Mouse (Mus musculus): ENCODE measurements around the gene Eme1. TPM values are rescaled to one million over a fixed set of nuclear protein-coding genes. Genes with fewer than 3 reads are reported as not detected.
A peak's percentile ranks its signal among the peaks of the same experiment; 100 is the strongest.

Eme1 gene
- polyA plus RNA-seq, 1 experiment from 2014 or later = 25.0 TPM

DNA sequence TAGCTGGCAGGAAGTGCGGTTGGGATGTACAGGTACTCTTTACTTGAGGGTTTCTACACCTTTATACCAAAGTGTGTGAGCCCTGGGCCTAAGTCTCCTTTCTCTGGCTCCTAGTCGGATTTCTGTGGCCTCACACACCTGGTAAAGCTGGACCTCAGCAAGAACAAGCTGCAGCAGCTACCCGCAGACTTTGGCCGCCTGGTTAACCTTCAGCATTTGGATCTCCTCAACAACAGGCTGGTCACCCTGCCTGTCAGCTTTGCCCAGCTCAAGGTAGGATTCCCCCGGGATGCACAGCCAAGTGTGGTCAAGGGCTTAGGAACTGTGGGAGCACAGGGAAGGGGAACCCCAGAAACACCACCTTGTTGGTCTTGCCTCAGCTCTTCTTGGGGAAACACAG is 19.3 kb downstream of the Eme1 start:
- peaks cover 82% of the 10 kb centered on the region for H3K36me3 ChIP-seq
- no peak overlapping the region for H3K27ac ChIP-seq
- no peak overlapping the region for H3K9ac ChIP-seq
- WGBS (ENCODE audit: insufficient replicate concordance) = 78% methylated on average over 5 of the region's 5 CpGs
- H3K4me3 ChIP-seq = no peak overlapping the region
- no peaks in the 10 kb centered on the region for H3K27me3 ChIP-seq (replicated peaks)
- no peaks in the 10 kb centered on the region for H3K9me3 ChIP-seq (replicated peaks)
- H3K4me2 ChIP-seq = no peak overlapping the region
- H3K4me1 ChIP-seq = peaks cover 16% of the 10 kb centered on the region
- ATAC-seq = no peak

DNA sequence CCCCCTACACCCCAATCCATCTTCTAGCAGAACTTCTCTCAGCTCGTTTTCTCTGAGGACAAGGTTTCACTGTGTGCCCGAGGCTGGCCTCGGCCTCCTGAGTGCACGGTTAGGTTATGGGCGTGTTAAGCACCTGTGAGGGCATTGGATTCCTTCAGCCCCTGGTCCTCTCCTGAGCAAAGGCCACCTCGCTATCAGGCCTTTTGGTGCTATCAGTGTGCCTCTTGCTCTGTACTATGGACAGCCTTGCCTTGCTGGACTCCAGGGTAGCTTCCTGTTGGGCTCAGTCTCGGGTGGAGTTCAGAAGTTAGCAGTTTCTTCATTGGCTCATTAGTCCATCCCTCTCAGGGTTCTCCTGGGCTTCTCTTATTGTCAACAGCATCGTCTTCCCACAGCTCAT is 20.8 kb downstream of the Eme1 start:
- Histone ChIP-seq H3K4me3 (no peak overlapping the region), H3K9ac (no peak overlapping the region), H3K27ac (no peak overlapping the region), H3K27me3 (replicated peaks) (no peaks in the 10 kb centered on the region), H3K9me3 (replicated peaks) (no peaks in the 10 kb centered on the region), H3K4me1 (peaks cover 19% of the 10 kb centered on the region), H3K36me3 (peaks cover 68% of the 10 kb centered on the region), H3K4me2 (no peak overlapping the region)
- WGBS (ENCODE audit: insufficient replicate concordance) = 81% methylated on average over 8 of the region's 8 CpGs
- no peak for ATAC-seq

DNA sequence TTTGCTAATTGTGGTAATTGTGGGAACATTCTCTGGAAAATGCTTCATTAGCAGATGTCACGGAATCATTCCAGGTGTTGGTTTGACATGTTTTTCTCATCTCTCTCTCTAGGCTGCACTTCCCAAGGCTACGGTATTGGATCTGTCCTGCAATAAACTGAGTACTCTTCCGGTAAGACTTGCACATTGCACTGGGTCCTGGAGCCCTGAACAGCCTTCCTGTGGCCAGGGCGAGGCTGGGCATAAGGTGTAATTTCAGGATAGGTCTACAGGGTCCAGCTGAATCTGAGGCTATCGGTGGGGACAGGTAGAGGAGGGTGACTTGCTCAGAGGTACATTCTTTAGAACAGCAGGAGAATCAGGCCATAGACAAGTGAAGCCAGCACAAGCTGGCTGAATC is 21.8 kb downstream of the Eme1 start:
- 89% methylated on average over 5 of the region's 5 CpGs for WGBS (ENCODE audit: insufficient replicate concordance)
- H3K4me1 ChIP-seq = peaks cover 19% of the 10 kb centered on the region
- no peak overlapping the region for H3K4me3 ChIP-seq
- peaks cover 58% of the 10 kb centered on the region for H3K36me3 ChIP-seq
- no peaks in the 10 kb centered on the region for H3K27me3 ChIP-seq (replicated peaks)
- H3K27ac ChIP-seq = no peak overlapping the region
- no peak overlapping the region for H3K9ac ChIP-seq
- no peak overlapping the region for H3K4me2 ChIP-seq
- no peak for ATAC-seq
- no peaks in the 10 kb centered on the region for H3K9me3 ChIP-seq (replicated peaks)

DNA sequence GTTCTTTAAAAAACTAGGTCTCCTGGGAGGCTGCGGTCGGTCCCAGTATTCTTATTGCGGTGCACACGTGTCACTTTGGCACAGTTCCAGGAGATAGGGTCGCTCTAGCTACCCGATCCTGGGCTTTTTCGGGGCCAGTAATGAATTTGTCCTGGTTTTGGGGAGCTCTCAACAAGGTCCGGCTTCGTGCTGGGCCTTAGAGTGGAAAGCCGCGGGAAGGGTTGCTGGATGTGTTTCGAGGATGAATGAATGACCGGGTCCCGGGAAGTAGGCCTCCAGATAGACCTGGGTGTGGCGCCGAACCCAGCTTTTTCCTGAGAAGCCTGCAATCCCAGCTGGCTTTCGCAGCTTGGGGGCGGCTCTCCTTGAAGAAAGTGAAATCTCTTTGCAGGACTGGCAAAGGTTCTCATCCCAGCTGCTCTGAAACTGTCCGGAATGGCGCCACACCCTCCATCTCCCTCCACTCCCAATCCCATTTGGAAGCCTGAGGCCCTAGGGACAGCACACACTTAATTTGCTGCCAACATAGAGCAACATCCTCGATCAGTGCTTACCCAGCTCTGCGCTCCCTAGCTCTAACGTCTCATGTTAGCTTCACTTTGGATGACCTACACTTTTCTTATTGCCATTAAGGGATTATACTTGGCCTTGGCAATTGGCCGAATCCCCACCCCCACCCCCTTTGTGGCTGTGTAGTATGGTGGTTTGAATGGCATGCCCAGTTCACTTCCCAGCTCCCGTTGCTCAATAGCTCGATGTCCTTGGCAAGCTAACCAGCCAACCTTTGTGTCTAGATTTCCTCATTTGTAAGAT is 23.4 kb downstream of the Eme1 start:
- Histone ChIP-seq H3K27me3 (replicated peaks) (no peaks in the 10 kb centered on the region), H3K9me3 (replicated peaks) (no peaks in the 10 kb centered on the region), H3K4me3 (peak overlapping the region; percentile 84), H3K4me1 (peaks cover 19% of the 10 kb centered on the region), H3K9ac (peak overlapping the region; percentile 87), H3K27ac (peak overlapping the region; percentile 77), H3K4me2 (peak overlapping the region; percentile 80), H3K36me3 (peaks cover 42% of the 10 kb centered on the region)
- no peak for ATAC-seq
- WGBS (ENCODE audit: insufficient replicate concordance) = 7% methylated on average over 26 of the region's 26 CpGs

DNA sequence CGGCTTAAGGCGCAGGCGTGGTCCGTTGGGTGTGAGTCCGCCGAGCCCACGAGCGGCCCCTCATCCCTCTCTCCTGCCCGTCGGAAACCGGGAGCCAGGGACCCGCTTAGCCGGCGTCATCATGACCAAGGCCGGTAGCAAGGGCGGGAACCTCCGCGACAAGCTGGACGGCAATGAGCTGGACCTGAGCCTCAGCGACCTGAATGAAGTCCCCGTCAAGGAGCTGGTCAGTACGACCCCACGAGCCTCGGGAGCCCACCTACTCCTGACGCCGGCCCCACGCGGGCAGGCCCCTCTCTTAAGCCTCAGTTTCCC is 23.9 kb downstream of the Eme1 start:
- no peaks in the 10 kb centered on the region for H3K9me3 ChIP-seq (replicated peaks)
- WGBS (ENCODE audit: insufficient replicate concordance) = under 1% methylated on average over 28 of the region's 28 CpGs
- H3K36me3 ChIP-seq = peaks cover 36% of the 10 kb centered on the region
- peak; percentile 75 for ATAC-seq
- peak overlapping the region; percentile 77 for H3K27ac ChIP-seq
- peaks cover 19% of the 10 kb centered on the region for H3K4me1 ChIP-seq
- H3K9ac ChIP-seq = peak overlapping the region; percentile 87
- peak overlapping the region; percentile 80 for H3K4me2 ChIP-seq
- H3K4me3 ChIP-seq = peak overlapping the region; percentile 84
- H3K27me3 ChIP-seq (replicated peaks) = no peaks in the 10 kb centered on the region

DNA sequence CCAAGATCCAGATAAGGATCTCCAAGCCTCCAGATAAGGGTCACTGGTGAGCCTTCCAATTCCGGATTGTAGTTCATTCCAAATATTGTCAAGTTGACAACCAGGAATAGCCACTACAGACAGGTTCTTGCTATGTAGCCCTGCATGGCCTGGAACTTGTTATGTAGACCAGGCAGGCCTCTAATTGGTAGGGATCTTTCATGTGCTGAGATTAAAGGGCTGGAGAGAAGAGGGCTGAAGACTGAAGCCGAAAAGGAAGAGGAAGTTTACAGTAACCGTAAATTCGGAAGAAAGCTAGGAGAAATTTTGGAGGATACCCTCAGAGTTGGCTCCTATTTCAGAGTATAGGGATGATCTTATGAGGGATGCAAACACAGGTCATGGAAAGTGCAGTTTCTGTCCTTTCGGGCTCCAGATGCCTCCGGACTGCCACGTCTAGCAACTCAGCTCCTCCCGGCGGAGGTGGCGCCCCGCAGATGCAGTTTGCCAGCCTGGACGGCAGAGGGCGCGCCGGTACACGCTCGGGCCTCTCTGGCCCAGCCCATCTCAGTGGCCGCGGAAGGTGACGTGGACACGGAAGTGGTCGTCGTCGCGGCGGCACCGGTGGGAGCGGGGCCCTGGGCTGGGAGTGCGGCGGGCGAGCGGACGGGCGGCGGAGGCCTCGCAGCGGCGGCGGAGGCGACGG is 24.4 kb downstream of the Eme1 start, which contains the start of gene Lrrc59:
Lrrc59 (plus strand) TSS at position 569 of the 685 bp plus-strand sequence.
- no peaks in the 10 kb centered on the region for H3K27me3 ChIP-seq (replicated peaks)
- H3K9me3 ChIP-seq (replicated peaks) = no peaks in the 10 kb centered on the region
- peaks cover 31% of the 10 kb centered on the region for H3K36me3 ChIP-seq
- peak within 1 kb of the TSS; percentile 84 for H3K4me3 ChIP-seq
- WGBS (ENCODE audit: insufficient replicate concordance) = 3% methylated on average over 37 of the region's 41 CpGs
- peak; percentile 96 for ATAC-seq
- H3K9ac ChIP-seq = peak within 1 kb of the TSS; percentile 87
- H3K27ac ChIP-seq = peak within 1 kb of the TSS; percentile 77
- H3K4me1 ChIP-seq = peaks cover 19% of the 10 kb centered on the region
- peak within 1 kb of the TSS; percentile 80 for H3K4me2 ChIP-seq

DNA sequence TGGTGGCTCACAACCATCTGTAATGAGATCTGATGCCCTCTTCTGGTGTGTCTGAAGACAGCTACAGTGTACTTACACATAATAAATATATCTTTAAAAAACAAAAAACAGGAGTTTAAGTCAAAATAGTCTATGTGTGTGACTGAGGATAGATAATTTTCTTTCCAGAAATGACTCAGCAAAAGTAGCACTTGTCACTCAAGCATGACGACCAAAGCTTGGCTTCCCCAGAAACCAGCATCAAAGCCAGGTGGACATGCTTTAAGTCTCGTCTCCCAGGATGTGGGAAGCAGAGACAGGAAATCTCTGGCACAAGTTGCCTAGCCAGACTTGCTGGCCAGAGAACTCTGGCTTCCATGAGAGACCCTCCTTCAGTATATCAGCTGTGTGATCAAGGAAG is 31.6 kb downstream of the Eme1 start:
- H3K4me1 ChIP-seq = no peaks in the 10 kb centered on the region
- no peaks in the 10 kb centered on the region for H3K36me3 ChIP-seq
- H3K4me2 ChIP-seq = no peak overlapping the region
- H3K27ac ChIP-seq = no peak overlapping the region
- H3K4me3 ChIP-seq = no peak overlapping the region
- ATAC-seq = no peak
- H3K9ac ChIP-seq = no peak overlapping the region
- H3K27me3 ChIP-seq (replicated peaks) = no peaks in the 10 kb centered on the region
- no peaks in the 10 kb centered on the region for H3K9me3 ChIP-seq (replicated peaks)
- 43% methylated on average over 2 of the region's 2 CpGs for WGBS (ENCODE audit: insufficient replicate concordance)

DNA sequence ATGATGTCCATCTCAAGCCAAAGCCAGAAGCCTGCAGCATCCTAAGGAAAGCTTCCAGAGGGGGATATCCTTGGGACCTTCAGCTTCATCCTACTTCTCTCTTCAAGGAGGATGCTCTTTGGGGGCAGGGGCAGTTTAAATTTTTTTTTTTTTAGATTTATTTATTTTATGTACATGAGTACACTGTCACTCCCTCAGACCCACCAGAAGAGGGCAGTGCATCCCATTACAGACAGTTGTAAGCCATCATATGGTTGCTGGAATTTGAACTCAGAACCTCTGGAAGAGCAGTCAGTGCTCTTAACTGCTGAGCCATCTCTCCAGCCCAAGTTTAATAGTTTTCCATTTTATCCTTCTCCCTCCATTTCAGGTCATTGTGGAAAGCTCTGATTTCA is 32.3 kb downstream of the Eme1 start:
- Histone ChIP-seq H3K4me2 (no peak overlapping the region), H3K27ac (no peak overlapping the region), H3K9me3 (replicated peaks) (no peaks in the 10 kb centered on the region), H3K36me3 (no peaks in the 10 kb centered on the region), H3K4me3 (no peak overlapping the region), H3K27me3 (replicated peaks) (0 out of 2 replicates have a peak, but pooled peaks cover 5% of the 10 kb centered on the region), H3K4me1 (no peaks in the 10 kb centered on the region), H3K9ac (no peak overlapping the region)
- no peak for ATAC-seq

DNA sequence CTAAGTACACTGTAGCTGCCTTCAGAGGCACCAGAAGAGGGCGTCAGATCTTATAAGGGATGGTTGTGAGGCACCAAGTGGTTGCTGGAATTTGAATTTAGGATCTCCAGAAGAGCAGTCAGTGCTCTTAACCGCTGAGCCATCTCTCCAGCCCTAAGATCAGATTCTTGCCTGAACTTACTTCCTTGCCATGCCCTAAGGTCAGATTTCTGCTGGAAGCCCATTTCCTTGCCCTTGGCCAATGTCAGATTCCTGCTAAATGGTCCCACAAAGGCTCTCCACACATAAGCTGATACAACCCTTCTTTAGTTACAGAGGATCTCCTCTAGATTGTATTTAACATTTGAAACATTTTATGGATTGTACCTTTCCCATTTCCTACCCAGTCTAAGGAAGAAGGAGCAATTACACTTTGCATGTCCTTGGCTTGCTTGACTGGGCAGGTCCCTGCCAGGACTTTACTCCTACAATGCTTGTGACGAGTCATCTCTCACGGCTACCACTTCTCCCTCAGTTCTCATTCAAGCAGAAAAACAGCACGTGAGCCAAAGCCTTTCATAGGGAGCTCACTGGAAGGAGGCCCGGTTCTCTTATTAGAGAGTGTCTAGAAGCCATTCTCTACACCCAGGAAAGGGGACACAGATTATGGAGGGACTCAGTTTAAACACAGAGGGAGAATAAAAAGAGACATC is 32.9 kb downstream of the Eme1 start:
- Histone ChIP-seq H3K4me1 (no peaks in the 10 kb centered on the region), H3K9ac (no peak overlapping the region), H3K27me3 (replicated peaks) (0 out of 2 replicates have a peak, but pooled peaks cover 11% of the 10 kb centered on the region), H3K4me3 (no peak overlapping the region), H3K4me2 (no peak overlapping the region), H3K36me3 (no peaks in the 10 kb centered on the region), H3K9me3 (replicated peaks) (no peaks in the 10 kb centered on the region), H3K27ac (no peak overlapping the region)
- 44% methylated on average over 6 of the region's 6 CpGs for WGBS (ENCODE audit: insufficient replicate concordance)
- ATAC-seq = no peak

DNA sequence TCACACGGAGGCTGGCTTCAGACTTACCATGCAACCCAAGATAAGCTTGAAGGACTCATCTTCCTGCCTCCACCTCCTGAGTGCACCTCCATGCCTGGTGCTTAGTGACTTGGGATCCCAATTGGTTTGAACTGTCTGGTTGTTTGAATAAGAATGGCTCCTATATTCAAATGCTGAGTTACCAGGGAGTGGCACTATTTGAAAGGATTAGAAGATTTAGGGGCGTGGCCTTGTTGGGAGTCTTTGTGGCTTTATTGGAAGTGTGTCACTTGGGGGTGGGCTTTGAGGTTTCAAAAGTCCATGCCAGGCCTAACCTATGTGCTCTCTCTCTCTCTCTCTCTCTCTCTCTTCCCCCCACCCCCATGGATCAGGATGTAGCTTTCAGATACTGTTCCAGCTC is 36.1 kb downstream of the Eme1 start:
- no peak for ATAC-seq
- Histone ChIP-seq H3K9me3 (replicated peaks) (no peaks in the 10 kb centered on the region), H3K9ac (no peak overlapping the region), H3K27ac (no peak overlapping the region), H3K36me3 (no peaks in the 10 kb centered on the region), H3K27me3 (replicated peaks) (peaks cover 25% of the 10 kb centered on the region), H3K4me1 (no peaks in the 10 kb centered on the region), H3K4me2 (no peak overlapping the region), H3K4me3 (no peak overlapping the region)
- WGBS (ENCODE audit: insufficient replicate concordance) = 73% methylated on average over 2 of the region's 2 CpGs

DNA sequence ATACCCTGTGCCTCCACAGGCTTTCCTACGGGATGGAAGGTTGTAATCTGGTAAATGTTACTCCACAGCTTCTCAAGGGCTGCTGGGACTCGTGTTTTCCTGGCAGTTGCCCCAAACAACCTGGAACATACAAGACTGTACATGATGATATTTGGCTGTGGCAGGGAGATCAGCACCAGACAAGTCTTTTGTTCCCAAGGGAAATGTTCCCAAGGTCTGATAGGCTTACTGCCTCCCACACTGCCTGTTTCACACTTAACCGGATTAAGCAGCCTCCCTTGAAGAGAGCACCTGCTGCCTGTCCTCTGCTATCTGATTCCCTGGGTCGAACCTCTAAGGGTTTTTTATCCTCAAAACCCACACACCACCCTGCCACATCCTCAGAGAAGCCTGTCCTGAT is 38.3 kb downstream of the Eme1 start:
- ATAC-seq = no peak
- Histone ChIP-seq H3K4me2 (no peak overlapping the region), H3K27me3 (replicated peaks) (peaks cover 25% of the 10 kb centered on the region), H3K9me3 (replicated peaks) (no peaks in the 10 kb centered on the region), H3K4me3 (no peak overlapping the region), H3K27ac (no peak overlapping the region), H3K9ac (no peak overlapping the region), H3K4me1 (no peaks in the 10 kb centered on the region), H3K36me3 (no peaks in the 10 kb centered on the region)
- WGBS (ENCODE audit: insufficient replicate concordance) = 18% methylated on average over 4 of the region's 4 CpGs

DNA sequence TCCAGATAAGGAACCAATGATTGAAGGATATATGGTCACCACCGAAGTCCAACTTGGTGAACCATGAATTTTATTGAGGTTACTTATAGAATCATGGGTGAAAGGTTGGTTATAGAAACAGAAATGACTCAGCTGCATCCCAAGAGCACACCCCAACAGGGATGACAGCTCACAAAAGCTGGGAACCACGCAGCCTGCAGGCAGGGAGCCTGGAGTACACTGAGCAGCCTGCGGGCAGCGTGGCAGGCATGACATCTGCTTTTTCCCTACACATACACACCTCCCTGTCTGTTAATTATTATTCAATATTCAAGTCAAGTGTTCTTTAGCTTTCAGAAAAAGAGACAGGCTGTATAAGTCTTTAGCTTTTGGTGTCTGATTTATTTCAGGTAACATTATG is 39.2 kb downstream of the Eme1 start:
- no peaks in the 10 kb centered on the region for H3K4me1 ChIP-seq
- H3K9me3 ChIP-seq (replicated peaks) = no peaks in the 10 kb centered on the region
- peaks cover 25% of the 10 kb centered on the region for H3K27me3 ChIP-seq (replicated peaks)
- no peaks in the 10 kb centered on the region for H3K36me3 ChIP-seq
- no peak overlapping the region for H3K9ac ChIP-seq
- 64% methylated on average over 4 of the region's 4 CpGs for WGBS (ENCODE audit: insufficient replicate concordance)
- H3K4me3 ChIP-seq = no peak overlapping the region
- no peak for ATAC-seq
- H3K4me2 ChIP-seq = no peak overlapping the region
- no peak overlapping the region for H3K27ac ChIP-seq

Data from liver, embryonic 12.5 days (tissue).